Mouse (Mus musculus): Measurements from ENCODE around the gene Dirc2.

- no peak for TF ChIP-seq EP300 (IDR thresholded peaks at IDR 0.05; ENCODE audit: low read depth)
- no peak for TF ChIP-seq CTCF (IDR thresholded peaks at IDR 0.05; ENCODE audit: low read depth)
Observed at GRCm38 (mm10) chr16:35781651-35782050, 12.5 kb upstream of the Dirc2 start.
